Mouse (Mus musculus): ENCODE measurements around the gene Entpd3.
A peak's percentile ranks its signal among the peaks of the same experiment; 100 is the strongest.

The Entpd3 gene

DNA sequence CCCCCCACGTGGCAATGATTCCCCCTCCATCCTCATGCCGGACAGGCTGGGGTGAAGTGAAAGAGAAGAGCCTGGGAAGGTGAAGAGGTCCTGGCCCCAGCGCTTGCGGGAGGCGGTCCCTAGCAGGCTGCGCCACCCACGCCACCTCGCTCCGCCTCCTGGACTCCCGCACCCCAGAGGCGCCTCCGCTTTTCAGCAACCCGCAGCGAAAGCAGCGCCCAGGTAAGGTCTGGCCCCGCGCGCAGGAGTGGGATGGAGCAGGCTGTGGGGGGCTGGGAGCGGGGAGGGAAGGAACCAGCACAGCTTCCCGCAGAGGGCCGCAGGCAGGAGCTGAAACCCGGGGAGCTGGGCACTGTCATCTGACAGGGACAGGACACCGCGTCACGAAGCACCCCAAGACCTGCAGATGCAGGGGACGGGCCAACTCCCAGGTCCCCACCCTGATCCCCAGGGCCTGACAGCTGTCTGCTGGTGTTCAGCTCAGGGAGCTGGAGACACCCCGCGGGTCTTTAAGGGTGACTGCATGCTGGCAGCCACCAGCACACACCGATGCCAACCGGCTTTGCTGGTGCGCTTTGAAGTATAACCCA, at the start of gene Entpd3:
Gene Entpd3, plus strand, starts transcription at position 157 of the 590 bp plus-strand sequence.
- peak in 1 of 2 experiments; percentile 5 for DNase-seq (ENCODE audit: low spot score in 2 of 2)

- no peak for DNase-seq (ENCODE audit: low spot score in 2 of 2)
Measured at GRCm38 (mm10) chr9:120491509-120491908, 48.1 kb upstream of the Entpd3 start.

- no peak for DNase-seq (ENCODE audit: low spot score in 2 of 2)
Measured at GRCm38 (mm10) chr9:120492010-120492399, 47.6 kb upstream of the Entpd3 start, which contains the start of gene Eif1b. Gene Eif1b (plus strand): TSS chr9:120492232.

GRCm38 (mm10) chr9:120492400-120493351, 46.9 kb upstream of the Entpd3 start:
- DNase-seq (ENCODE audit: low spot score in 2 of 2), result peak; percentile 60 to 79

- DNase-seq (ENCODE audit: low spot score in 2 of 2), result no peak
Measured at GRCm38 (mm10) chr9:120493781-120494180, 45.8 kb upstream of the Entpd3 start.

DNA sequence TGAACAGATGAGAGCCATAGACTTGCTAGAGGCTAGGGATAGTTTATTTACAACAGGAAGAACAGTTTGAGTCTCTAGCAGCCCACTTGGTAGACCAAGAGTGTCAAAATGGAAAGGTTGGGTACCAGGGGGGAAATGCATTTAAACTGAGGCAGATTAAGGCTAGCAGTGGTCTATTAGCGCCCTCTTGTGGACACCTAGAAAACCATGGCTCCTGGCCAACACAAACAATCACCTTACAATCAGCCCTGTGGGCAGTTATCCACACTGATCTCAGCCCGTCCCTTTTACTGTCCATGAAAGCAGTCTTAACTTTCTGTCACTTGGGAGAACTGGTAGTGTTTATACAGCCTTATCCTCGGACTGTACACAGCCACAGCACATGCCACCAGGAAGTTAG, 42.9 kb upstream of the Entpd3 start:
- DNase-seq (ENCODE audit: low spot score in 2 of 2), result peak; percentile 43 to 75

DNA sequence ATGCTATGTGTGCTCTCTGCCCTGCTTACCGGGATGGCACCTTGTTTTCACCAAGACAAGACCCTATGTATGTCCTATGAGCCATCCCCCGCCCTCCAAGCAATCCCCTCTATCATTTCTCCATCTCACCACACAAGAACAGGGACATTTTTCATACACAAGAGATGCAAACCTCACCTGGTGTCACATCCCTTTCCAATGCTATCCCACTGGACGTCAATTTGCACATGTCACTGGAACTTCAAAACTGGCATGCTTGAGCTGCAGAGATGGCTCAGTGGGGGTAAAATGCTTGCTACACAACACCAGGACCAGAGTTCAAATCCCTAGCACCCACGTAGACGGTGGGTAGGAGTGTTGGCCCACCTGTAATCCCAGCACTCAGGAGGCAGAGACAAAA, 41.6 kb upstream of the Entpd3 start:
- no peak for DNase-seq (ENCODE audit: low spot score in 2 of 2)

DNA sequence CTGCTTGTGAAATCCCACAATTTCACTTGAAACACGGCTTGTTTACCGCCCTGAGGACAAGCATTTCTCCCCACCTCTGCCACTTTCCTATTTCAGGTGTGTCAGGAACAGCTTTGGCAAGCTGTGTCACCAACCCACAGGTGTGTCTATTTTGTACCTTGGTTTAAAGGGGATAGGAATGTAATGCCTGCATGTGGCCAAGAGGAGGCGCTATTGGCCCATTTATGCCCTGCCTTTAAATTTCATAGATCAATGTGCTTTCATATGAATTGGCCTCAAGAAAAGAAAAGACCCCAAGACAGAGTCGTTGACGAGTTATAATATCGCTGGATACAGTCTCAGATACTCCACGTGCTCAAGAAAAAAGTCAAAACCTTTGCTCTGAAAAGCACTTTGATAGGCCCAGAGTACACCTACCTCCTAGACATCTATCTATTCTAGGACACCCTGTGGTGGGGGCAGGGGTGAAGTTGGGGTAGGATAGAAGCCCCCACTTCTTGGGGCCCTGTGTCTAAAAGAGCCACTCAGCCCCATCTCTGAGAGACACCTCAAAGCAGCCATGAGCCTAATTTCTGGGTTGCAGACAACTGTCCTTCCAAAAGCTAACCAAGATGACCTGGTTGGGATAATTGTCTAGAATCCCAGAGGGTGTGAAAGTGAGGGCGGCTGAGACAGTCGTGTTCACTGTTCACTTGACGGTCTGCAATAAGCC, 38.3 kb upstream of the Entpd3 start:
- no peak for DNase-seq (ENCODE audit: low spot score in 2 of 2)

DNA sequence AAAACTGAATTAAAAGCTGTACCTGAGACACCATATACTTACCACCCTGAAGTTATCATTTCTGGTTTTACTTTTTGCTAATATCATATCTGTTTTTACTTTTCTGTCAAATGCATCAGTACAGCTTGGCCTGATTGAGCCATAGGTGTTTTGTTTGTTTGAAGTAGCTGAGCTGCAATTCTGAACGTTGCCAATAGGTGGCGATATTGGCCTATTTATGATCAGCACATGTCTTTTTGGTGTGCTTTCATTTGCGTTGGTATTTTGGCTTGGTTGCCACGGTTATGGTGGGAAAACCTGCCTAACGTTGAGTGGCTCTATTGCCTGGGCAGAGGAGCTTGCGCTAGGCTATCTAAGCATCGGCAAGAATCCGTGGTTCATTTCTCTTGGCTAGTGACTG, 37.6 kb upstream of the Entpd3 start:
- DNase-seq (ENCODE audit: low spot score in 2 of 2), result peak; percentile 69 to 78

GRCm38 (mm10) chr9:120504423-120504822, 35.2 kb upstream of the Entpd3 start:
- DNase-seq (ENCODE audit: low spot score in 2 of 2), result no peak

DNA sequence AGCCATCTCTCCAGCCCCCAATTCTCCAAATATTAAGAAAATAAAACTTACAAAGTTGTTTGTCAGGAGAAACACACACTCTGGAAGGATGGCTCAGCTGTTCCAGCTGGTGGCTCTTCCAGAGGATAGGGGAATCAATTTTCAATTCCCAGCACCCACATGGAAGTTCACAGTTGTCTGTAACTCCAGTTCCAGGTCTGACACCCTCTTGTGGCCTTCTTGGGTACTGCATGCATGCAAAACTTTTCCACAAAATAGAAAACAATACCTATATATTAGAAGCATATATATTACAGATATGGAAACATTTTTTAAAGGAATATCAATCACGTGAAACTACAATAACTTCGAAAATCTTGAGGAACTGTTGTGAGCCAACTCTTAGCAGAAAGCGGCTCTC, 27.8 kb upstream of the Entpd3 start:
- no peak for DNase-seq (ENCODE audit: low spot score in 2 of 2)

GRCm38 (mm10) chr9:120516720-120517119, 22.9 kb upstream of the Entpd3 start:
- no peak for DNase-seq (ENCODE audit: low spot score in 2 of 2)

DNA sequence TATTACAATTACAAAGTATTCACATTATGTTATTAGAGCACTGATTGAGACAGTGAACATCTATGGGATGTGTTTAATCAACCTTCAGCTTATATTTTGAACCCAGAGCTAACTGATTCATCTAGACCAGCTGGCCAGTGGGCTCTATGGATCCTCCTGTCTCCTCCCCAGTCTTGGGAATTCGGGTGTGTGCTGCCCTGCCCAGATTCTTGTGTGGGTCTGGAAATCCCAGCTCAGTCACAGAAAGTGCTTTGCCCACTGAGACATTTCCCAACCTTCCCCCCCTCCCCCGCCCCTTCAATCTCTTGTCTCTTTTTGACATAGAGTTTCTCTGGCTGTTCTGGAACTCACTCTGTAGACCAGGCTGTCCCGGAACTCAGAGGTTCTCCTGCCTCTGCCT, 20.7 kb upstream of the Entpd3 start:
- no peak for DNase-seq (ENCODE audit: low spot score in 2 of 2)

DNA sequence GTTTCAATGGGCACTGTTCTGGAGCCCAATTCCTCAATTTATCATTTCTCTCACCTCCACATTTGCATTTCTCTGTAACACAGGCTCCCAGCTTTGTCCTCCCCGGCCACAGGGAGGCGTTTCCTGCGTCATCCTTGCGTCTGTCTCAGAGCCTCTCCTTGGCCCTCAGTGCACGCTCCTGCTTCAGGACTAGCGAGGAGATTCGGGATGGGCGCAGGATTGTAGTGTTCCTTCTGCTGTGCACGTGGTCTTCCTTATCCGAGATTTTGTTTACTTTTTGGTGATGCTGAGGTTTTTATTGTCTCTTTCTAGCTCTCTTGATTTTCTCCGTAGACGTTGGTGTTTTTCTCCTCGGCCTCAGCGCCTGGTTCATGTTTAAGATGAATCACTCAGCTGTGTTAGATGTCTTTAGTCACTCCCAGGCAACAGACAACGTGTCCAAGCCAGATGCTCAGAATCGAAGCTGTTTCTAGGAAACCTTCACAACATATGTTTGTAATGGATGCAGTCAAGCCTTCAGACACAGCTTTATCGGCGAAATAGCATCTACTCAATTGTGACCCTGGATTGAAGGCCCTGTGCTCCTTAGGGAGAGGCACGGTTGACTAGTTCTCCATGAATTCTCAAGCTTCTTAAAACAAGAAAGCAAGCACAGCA, 20.0 kb upstream of the Entpd3 start:
- peak in 1 of 2 experiments; percentile 26 for DNase-seq (ENCODE audit: low spot score in 2 of 2)

GRCm38 (mm10) chr9:120521161-120521560, 18.5 kb upstream of the Entpd3 start:
- DNase-seq (ENCODE audit: low spot score in 2 of 2), result no peak

- no peak for DNase-seq (ENCODE audit: low spot score in 2 of 2)
Measured at GRCm38 (mm10) chr9:120527270-120527669, 12.3 kb upstream of the Entpd3 start.

DNA sequence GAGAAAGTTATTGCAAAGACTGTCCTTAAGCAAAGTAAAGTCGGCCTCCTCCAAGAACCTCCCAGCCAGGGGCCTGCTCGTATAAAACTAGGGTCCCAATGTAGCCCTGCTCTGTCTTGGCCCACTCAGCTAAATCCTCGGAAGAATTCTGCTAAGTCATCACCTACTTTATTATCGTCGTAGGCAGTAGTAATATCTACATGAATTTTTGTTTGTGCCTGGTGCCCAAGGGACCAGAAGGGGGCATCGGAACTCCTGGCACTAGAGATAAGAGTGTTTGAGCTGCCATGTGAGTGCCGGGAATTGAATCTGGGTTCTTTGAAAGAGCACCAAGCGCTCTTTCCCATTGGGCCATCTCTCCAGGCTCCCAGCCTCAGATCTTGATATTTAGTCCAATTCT, 11.7 kb upstream of the Entpd3 start:
- DNase-seq (ENCODE audit: low spot score in 2 of 2), result no peak

- DNase-seq (ENCODE audit: low spot score in 2 of 2), result no peak
Measured at GRCm38 (mm10) chr9:120528815-120529510, 10.7 kb upstream of the Entpd3 start.

DNA sequence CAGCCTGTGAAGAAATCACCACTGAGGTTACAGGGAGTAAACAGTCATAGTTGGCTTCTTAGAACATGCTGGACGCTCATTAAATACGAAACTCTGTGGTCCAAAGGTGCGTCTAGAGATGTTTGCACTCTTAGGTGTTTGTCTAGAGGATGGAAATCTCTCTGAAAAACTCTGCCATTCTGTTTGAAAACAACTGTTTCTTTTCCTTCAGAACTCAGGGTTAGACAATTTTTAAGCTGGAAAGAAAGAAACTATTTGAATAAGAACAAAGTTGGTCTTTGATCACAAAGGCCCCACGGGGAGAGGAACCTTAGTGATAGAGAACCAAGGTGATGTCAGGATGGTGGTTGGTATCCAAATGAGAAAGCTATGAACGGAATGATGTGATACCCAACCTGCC, 9.1 kb upstream of the Entpd3 start:
- DNase-seq (ENCODE audit: low spot score in 2 of 2), result no peak

- DNase-seq (ENCODE audit: low spot score in 2 of 2), result no peak
Measured at GRCm38 (mm10) chr9:120532062-120532461, 7.6 kb upstream of the Entpd3 start.

- no peak for DNase-seq (ENCODE audit: low spot score in 2 of 2)
Measured at GRCm38 (mm10) chr9:120532691-120533090, 6.9 kb upstream of the Entpd3 start.

Data from cerebellum, postnatal 4 days (tissue).